Mouse (Mus musculus) left cerebral cortex, adult 18-20 months (tissue): ENCODE measurements at regions not wholly inside any gene's neighbourhood (a gene's known extent, or its start where the extent isn't known, plus 50 kb on each side); places are given as distances from the start of the nearest gene placed in this dataset.

Experiments
- DNase-seq, 2 experiments: peaks; one replicate each; pipeline ENCODE4 v3.0.0; 2021 to 2022; ENCODE audit warnings: low spot score in 2 of 2, mixed read lengths in 1 of 2

GRCm38 (mm10) chr4:114353058-114353457 lies 53.5 kb upstream of the Trabd2b start:
- DNase-seq, result no peak
